Mouse (Mus musculus) spleen, postnatal 14 days (tissue): ENCODE results near the gene Prss16.

Experiments used
- DNase-seq, 2 experiments: peaks; one replicate each; pipeline ENCODE4 v3.0.0; 2021 to 2022; ENCODE audit warnings: low spot score in 2 of 2

The Prss16 gene

DNA sequence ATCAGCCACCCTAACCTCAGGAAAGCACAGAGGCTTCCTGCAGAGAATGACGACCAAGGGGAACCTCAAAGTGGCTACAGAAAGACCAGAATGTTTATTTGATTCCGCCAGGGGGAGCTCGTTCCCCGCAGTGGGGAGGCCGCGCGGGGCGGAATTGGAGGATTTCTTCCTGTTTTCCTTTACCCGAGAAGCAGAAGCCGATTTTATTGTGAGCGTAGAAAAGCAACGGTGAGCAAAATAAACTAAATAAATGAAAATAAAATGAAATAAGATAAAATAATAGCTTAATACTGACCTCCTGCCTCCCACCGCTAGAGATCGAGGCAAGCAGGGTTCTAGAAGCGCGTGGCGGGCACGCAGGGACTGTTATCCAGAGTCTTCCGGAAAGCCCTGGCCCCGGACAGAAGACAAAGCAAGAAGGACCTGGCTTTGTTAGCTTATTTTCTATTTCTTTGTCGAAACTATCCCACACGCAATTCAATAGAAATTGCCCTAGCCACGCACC lies 35.3 kb downstream of the Prss16 start:
- peak; percentile 78 to 86 for DNase-seq

DNA sequence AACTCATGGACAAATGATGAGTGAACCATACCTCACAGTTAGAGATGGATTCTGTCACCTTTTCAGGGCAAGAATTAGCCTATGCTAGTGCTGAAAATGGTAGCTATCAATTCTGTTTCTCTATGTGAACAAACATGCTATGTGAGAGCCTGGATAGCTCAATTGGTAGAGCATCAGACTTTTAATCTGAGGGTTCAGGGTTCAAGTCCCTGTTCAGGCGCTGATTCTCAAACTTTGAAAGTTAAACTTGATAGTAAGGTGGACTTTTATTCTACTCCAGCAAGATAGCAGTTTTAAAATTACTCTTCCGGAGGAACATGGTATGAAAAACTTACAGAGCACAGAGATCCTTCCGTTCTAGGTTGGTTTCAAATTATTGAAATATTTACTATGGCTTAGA lies 37.9 kb downstream of the Prss16 start:
- no peak for DNase-seq

DNA sequence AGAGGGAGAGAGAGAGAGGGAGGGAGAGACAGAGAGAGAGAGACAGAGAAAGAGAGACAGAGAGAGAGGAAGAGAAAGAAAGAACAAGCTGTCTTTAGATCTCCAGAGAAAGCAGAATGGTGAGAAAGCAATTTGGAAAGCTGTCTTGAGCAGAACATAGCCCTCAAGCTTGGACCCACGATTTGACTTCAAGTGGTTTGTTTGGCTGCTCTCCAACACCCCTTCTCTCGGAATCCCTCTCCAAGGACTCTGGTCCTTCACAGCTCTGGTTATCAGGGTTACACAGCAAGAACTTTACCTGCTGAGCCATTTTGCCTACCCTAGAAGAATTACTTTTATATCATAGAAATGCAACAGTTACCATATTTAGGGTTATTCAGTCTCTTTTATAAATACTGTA lies 39.7 kb downstream of the Prss16 start:
- DNase-seq, result no peak

- DNase-seq, result no peak
These were observed 40.3 kb downstream of the Prss16 start for GRCm38 (mm10) chr13:21969269-21969668.
